Mouse (Mus musculus) limb, embryonic 11.5 days (tissue): ENCODE measurements at regions not wholly inside any gene's neighbourhood (a gene's known extent, or its start where the extent isn't known, plus 50 kb on each side); places are given as distances from the start of the nearest gene placed in this dataset.

Experiments used
- ATAC-seq: fragments of 200-750 bp; cut with Nextera tagmentation; 2 replicates; pipeline ENCODE4 v1.8.0; 2017; ENCODE audit warnings: low read depth; ENCODE audit not compliant: insufficient number of reproducible peaks, low FRiP score, low TSS enrichment
- DNase-seq: peaks from one replicate; pipeline ENCODE4 v3.0.0-alpha.2; 2015; ENCODE audit warnings: low spot score
- H3K27ac ChIP-seq: fragments of 300-500 bp; sonication (generic); replicated peaks from 2 replicates; pipeline ENCODE4 v1.5.1; 2014; ENCODE audit warnings: low read depth, mild to moderate bottlenecking, low read length
- H3K27me3 ChIP-seq: fragments of 300-500 bp; sonication (generic); 2 replicates; pipeline ENCODE4 v1.6.1; 2014; ENCODE audit warnings: mild to moderate bottlenecking, low read length, mixed read lengths; ENCODE audit not compliant: control insufficient read depth, insufficient read depth
- H3K36me3 ChIP-seq: fragments of 300-500 bp; sonication (generic); 2 replicates; pipeline ENCODE4 v1.6.1; 2014; ENCODE audit warnings: mild to moderate bottlenecking, low read length, moderate library complexity, mixed read lengths; ENCODE audit not compliant: control insufficient read depth, insufficient read depth
- H3K4me1 ChIP-seq: fragments of 300-500 bp; sonication (generic); 2 replicates; pipeline ENCODE4 v1.6.1; 2014; ENCODE audit warnings: low read length, mixed read lengths; ENCODE audit not compliant: control insufficient read depth, insufficient read depth
- H3K4me2 ChIP-seq: fragments of 300-500 bp; sonication (generic); 2 replicates; pipeline ENCODE4 v1.6.1; 2014; ENCODE audit warnings: low read depth, mild to moderate bottlenecking, moderate library complexity; ENCODE audit not compliant: severe bottlenecking
- H3K4me3 ChIP-seq: fragments of 300-500 bp; sonication (generic); 2 replicates; pipeline ENCODE4 v1.5.1; 2014; ENCODE audit warnings: low read depth, low read length
- H3K9ac ChIP-seq: fragments of 300-500 bp; sonication (generic); 2 replicates; pipeline ENCODE4 v1.6.1; 2014; ENCODE audit warnings: mild to moderate bottlenecking, low read length
- H3K9me3 ChIP-seq: fragments of 300-500 bp; sonication (generic); 2 replicates; pipeline ENCODE4 v1.6.1; 2016; ENCODE audit warnings: low read length; ENCODE audit not compliant: control insufficient read depth
- WGBS: fragments of 180-500 bp; shearing (Covaris S2); extraction: QIAGEN DNeasy Blood & Tissue Kit; methylation state at CpG from one replicate; pipeline ENCODE4 v1.1.7; 2014; 5-methylcytosine and 5-hydroxymethylcytosine counted together

- Histone ChIP-seq H3K9me3 (no peaks in the 10 kb centered on the region), H3K9ac (no peak overlapping the region), H3K4me1 (no peaks in the 10 kb centered on the region), H3K4me2 (no peak overlapping the region), H3K27me3 (no peaks in the 10 kb centered on the region), H3K4me3 (no peak overlapping the region), H3K27ac (no peak overlapping the region), H3K36me3 (no peaks in the 10 kb centered on the region)
- ATAC-seq: no peak
- 91% methylated on average over 2 of the region's 2 CpGs for WGBS
- DNase-seq: no peak
Measured at GRCm38 (mm10) chr16:75045969-75046368, 539.9 kb downstream of the Lipi start.
